Mouse (Mus musculus): Measurements from ENCODE around the gene Bglap3. TPM values are rescaled to one million over a fixed set of nuclear protein-coding genes. Genes with fewer than 3 reads are reported as not detected.

Gene Bglap3
- total RNA-seq (2023), result 1 to 10 TPM in 1 of 2 experiments, not detected in 1; 1.7 TPM

GRCm38 (mm10) chr3:88372643-88373042, at the start of gene Bglap3:
Gene Bglap3 (minus strand): TSS chr3:88372743.

DNA sequence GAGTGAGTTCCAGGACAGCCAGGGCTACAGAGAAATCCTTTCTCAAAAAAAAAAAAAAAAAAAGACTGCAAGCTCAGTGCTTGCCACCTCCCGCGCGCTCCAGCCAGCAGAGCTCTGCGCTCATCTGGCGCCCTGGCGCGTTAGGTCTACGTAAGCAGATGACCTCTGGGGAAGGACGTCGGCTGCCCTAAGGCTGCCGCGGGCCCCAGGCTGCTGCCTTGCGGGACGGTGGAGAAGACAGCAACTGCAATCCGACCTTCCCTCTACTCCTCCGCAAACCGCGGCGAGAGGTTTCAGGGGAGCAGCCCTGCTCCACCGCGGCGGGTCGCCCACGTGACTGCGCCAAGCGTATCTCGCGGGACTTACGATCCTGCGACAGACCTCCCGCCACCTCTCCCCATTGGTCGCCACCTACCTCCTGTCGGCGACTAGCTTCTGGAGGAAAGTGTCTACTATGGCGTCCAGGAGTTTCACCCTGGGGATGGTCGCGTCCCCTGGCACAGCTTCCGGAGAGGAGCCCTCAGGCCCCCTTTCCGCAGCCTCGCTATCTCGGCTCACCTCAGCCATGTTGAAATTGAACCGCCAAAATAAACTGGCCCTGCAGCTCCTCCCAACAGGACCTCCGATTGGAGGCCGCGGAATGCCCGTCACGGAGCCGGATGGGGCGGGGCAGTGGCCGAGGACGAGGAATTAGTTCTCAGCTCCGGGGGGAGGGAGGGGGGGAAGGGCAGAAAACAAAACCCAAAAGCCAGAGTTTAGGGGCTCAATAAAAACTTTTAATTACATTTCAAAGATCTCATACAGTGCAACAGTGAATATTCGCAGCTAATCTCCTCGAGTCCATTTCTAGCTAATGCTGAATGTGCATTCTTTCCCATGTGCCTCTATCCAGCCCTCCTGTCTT, 37.5 kb upstream of the Bglap3 start, which contains the start of gene Pmf1:
TSS of gene Pmf1 (minus strand) at position 591 of the 904 bp plus-strand sequence.

GRCm38 (mm10) chr3:88384364-88384763, 11.8 kb upstream of the Bglap3 start, which contains the start of gene Bglap:
Gene Bglap (minus strand): TSS chr3:88384464.

DNA sequence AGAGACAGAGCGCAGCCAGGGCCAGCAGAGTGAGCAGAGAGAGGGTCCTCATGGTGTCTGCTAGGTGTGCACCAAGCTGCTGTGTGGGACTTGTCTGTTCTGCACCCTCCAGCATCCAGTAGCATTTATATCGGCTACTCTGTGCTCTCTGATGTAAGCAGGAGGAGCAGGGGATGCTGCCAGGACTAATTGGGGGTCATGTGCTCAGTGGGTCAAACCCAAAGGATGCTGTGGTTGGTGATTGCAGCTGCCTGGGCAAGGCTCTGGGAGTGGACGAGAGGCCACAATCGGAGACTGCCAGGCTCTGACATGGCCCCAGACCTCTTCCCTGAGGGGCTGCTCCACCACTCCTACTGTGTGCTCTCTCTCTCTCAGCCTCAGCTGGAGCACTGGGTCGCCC, 6.1 kb upstream of the Bglap3 start, which contains the start of gene Bglap2:
TSS of gene Bglap2 (minus strand) at position 101 of the 400 bp plus-strand sequence.

GRCm38 (mm10) chr3:88364337-88364736, 8.2 kb downstream of the Bglap3 start, which contains the start of gene Paqr6:
Gene Paqr6 (plus strand): TSS chr3:88364584.

GRCm38 (mm10) chr3:88336058-88337013, 36.2 kb downstream of the Bglap3 start, which contains the start of the genes Tmem79 and Smg5:
Gene Tmem79 (minus strand): TSS chr3:88336148.
Gene Smg5 (plus strand): TSS chr3:88336260.

GRCm38 (mm10) chr3:88324951-88325405, 47.6 kb downstream of the Bglap3 start, which contains the start of gene Glmp:
Gene Glmp (plus strand): TSS chr3:88325023.

Other genes with a start within 250 kb of the Bglap3 start
- gene Mef2d, start 230.4 kb downstream of the Bglap3 start, total RNA-seq (2023), result 100 to 1,000 TPM; 280 to 371 TPM
- gene Rhbg, start 118.0 kb downstream of the Bglap3 start, total RNA-seq (2023), result not detected
- gene Gm38392, start 85.5 kb downstream of the Bglap3 start, total RNA-seq (2023), result under 1 TPM in 1 of 2 experiments, not detected in 1; 0.47 TPM
- 1 to 10 TPM; 4.0 to 6.8 TPM for gene Tsacc, start 75.7 kb downstream of the Bglap3 start, total RNA-seq (2023)
- gene Cct3, start 75.6 kb downstream of the Bglap3 start, total RNA-seq (2023), result 100 to 1,000 TPM; 160 to 212 TPM
- gene Glmp, start 47.7 kb downstream of the Bglap3 start, total RNA-seq (2023), result 100 to 1,000 TPM; 123 to 143 TPM
- 1 to 10 TPM in 1 of 2 experiments, under 1 TPM in 1; 0.42 to 1.2 TPM for gene Tmem79, start 36.6 kb downstream of the Bglap3 start, total RNA-seq (2023)
- 100 to 1,000 TPM; 144 TPM for gene Smg5, start 36.5 kb downstream of the Bglap3 start, total RNA-seq (2023)
- 1 to 10 TPM; 3.7 to 4.6 TPM for gene Paqr6, start 8.2 kb downstream of the Bglap3 start, total RNA-seq (2023)
- not detected for gene Bglap2, start 6.0 kb upstream of the Bglap3 start, total RNA-seq (2023)
- gene Bglap, start 11.7 kb upstream of the Bglap3 start, total RNA-seq (2023), result not detected
- 10 to 100 TPM; 52.3 to 62.4 TPM for gene Pmf1, start 37.6 kb upstream of the Bglap3 start, total RNA-seq (2023)
- gene Slc25a44, start 52.4 kb upstream of the Bglap3 start, total RNA-seq (2023), result 10 to 100 TPM; 15.1 to 18.4 TPM
- gene Sema4a, start 88.4 kb upstream of the Bglap3 start, total RNA-seq (2023), result 1 to 10 TPM; 1.8 to 3.5 TPM
- 1 to 10 TPM; 2.7 to 8.9 TPM for gene Lmna, start 137.2 kb upstream of the Bglap3 start, total RNA-seq (2023)
- 1 to 10 TPM; 1.1 to 1.4 TPM for gene Mex3a, start 159.7 kb upstream of the Bglap3 start, total RNA-seq (2023)
- gene Rab25, start 175.6 kb upstream of the Bglap3 start, total RNA-seq (2023), result 1 to 10 TPM; 1.1 to 2.7 TPM
- 100 to 1,000 TPM in 1 of 2 experiments, 10 to 100 TPM in 1; 84.6 to 103 TPM for gene Lamtor2, start 180.3 kb upstream of the Bglap3 start, total RNA-seq (2023)
- gene Ubqln4, start 181.0 kb upstream of the Bglap3 start, total RNA-seq (2023), result 10 to 100 TPM; 48.4 to 50.3 TPM
- gene Ssr2, start 203.1 kb upstream of the Bglap3 start, total RNA-seq (2023), result 10 to 100 TPM; 70.8 to 73.9 TPM
- 100 to 1,000 TPM; 275 to 277 TPM for gene Arhgef2, start 233.2 kb upstream of the Bglap3 start, total RNA-seq (2023)

Measured in B cell, adult 67 days (primary cell).